Mouse (Mus musculus): ENCODE results near the gene Qars. TPM values are rescaled to one million over a fixed set of nuclear protein-coding genes. Genes with fewer than 3 reads are reported as not detected.

The Qars gene
- polyA plus RNA-seq, 1 experiment = 204 TPM

GRCm38 (mm10) chr9:108521604-108522003, 14.1 kb downstream of the Qars start:
- H3K4me3 ChIP-seq (replicated peaks; ENCODE audit: extremely low read depth, low read depth, low read length) = no peak overlapping the region
- no peak for TF ChIP-seq POLR2A (IDR thresholded peaks at IDR 0.05; ENCODE audit: borderline replicate concordance, extremely low read depth, low read depth, low read length)
- no peak for TF ChIP-seq CTCF (IDR thresholded peaks at IDR 0.05; ENCODE audit: insufficient read depth, low read length)
- peaks cover 8% of the 10 kb centered on the region for H3K4me1 ChIP-seq (ENCODE audit: control insufficient read depth, insufficient read depth, low read length)
- DNase-seq = no peak
- WGBS = 48% methylated on average over 2 of the region's 2 CpGs

GRCm38 (mm10) chr9:108523341-108523740, 15.8 kb downstream of the Qars start:
- Histone ChIP-seq H3K4me3 (replicated peaks; ENCODE audit: extremely low read depth, low read depth, low read length) (no peak overlapping the region), H3K4me1 (ENCODE audit: control insufficient read depth, insufficient read depth, low read length) (peaks cover 8% of the 10 kb centered on the region)
- 95% methylated on average over 4 of the region's 4 CpGs for WGBS
- TF ChIP-seq POLR2A (IDR thresholded peaks at IDR 0.05; ENCODE audit: borderline replicate concordance, extremely low read depth, low read depth, low read length) (no peak), CTCF (IDR thresholded peaks at IDR 0.05; ENCODE audit: insufficient read depth, low read length) (no peak)
- DNase-seq = no peak

- H3K4me3 ChIP-seq (replicated peaks; ENCODE audit: extremely low read depth, low read depth, low read length) = no peak overlapping the region
- 47% methylated on average over 3 of the region's 3 CpGs for WGBS
- DNase-seq = no peak
- no peak for TF ChIP-seq CTCF (IDR thresholded peaks at IDR 0.05; ENCODE audit: insufficient read depth, low read length)
- no peak for TF ChIP-seq POLR2A (IDR thresholded peaks at IDR 0.05; ENCODE audit: borderline replicate concordance, extremely low read depth, low read depth, low read length)
- H3K4me1 ChIP-seq (ENCODE audit: control insufficient read depth, insufficient read depth, low read length) = peaks cover 4% of the 10 kb centered on the region
Measured at GRCm38 (mm10) chr9:108525400-108525799, 17.9 kb downstream of the Qars start.

GRCm38 (mm10) chr9:108530954-108531353, 23.4 kb downstream of the Qars start:
- TF ChIP-seq POLR2A (IDR thresholded peaks at IDR 0.05; ENCODE audit: borderline replicate concordance, extremely low read depth, low read depth, low read length) (no peak), CTCF (IDR thresholded peaks at IDR 0.05; ENCODE audit: insufficient read depth, low read length) (no peak)
- no peaks in the 10 kb centered on the region for H3K4me1 ChIP-seq (ENCODE audit: control insufficient read depth, insufficient read depth, low read length)
- DNase-seq = no peak
- H3K4me3 ChIP-seq (replicated peaks; ENCODE audit: extremely low read depth, low read depth, low read length) = no peak overlapping the region
- WGBS = 77% methylated on average over 1 of the region's 1 CpGs

- Histone ChIP-seq H3K4me3 (replicated peaks; ENCODE audit: extremely low read depth, low read depth, low read length) (no peak overlapping the region), H3K4me1 (ENCODE audit: control insufficient read depth, insufficient read depth, low read length) (no peaks in the 10 kb centered on the region)
- no peak for DNase-seq
- 94% methylated on average over 1 of the region's 1 CpGs for WGBS
- TF ChIP-seq CTCF (IDR thresholded peaks at IDR 0.05; ENCODE audit: insufficient read depth, low read length) (no peak), POLR2A (IDR thresholded peaks at IDR 0.05; ENCODE audit: borderline replicate concordance, extremely low read depth, low read depth, low read length) (no peak)
Measured at GRCm38 (mm10) chr9:108531496-108531895, 24.0 kb downstream of the Qars start.

GRCm38 (mm10) chr9:108540846-108541245, 33.3 kb downstream of the Qars start:
- Histone ChIP-seq H3K4me3 (replicated peaks; ENCODE audit: extremely low read depth, low read depth, low read length) (no peak overlapping the region), H3K4me1 (ENCODE audit: control insufficient read depth, insufficient read depth, low read length) (no peaks in the 10 kb centered on the region)
- DNase-seq = no peak
- TF ChIP-seq POLR2A (IDR thresholded peaks at IDR 0.05; ENCODE audit: borderline replicate concordance, extremely low read depth, low read depth, low read length) (no peak), CTCF (IDR thresholded peaks at IDR 0.05; ENCODE audit: insufficient read depth, low read length) (no peak)

GRCm38 (mm10) chr9:108545986-108546385, 38.5 kb downstream of the Qars start:
- Histone ChIP-seq H3K4me3 (replicated peaks; ENCODE audit: extremely low read depth, low read depth, low read length) (no peak overlapping the region), H3K4me1 (ENCODE audit: control insufficient read depth, insufficient read depth, low read length) (no peaks in the 10 kb centered on the region)
- WGBS = 91% methylated on average over 3 of the region's 3 CpGs
- no peak for DNase-seq
- TF ChIP-seq CTCF (IDR thresholded peaks at IDR 0.05; ENCODE audit: insufficient read depth, low read length) (no peak), POLR2A (IDR thresholded peaks at IDR 0.05; ENCODE audit: borderline replicate concordance, extremely low read depth, low read depth, low read length) (no peak)

GRCm38 (mm10) chr9:108546875-108547274, 39.4 kb downstream of the Qars start:
- DNase-seq = no peak
- TF ChIP-seq POLR2A (IDR thresholded peaks at IDR 0.05; ENCODE audit: borderline replicate concordance, extremely low read depth, low read depth, low read length) (no peak), CTCF (IDR thresholded peaks at IDR 0.05; ENCODE audit: insufficient read depth, low read length) (no peak)
- no peak overlapping the region for H3K4me3 ChIP-seq (replicated peaks; ENCODE audit: extremely low read depth, low read depth, low read length)
- 88% methylated on average over 1 of the region's 1 CpGs for WGBS
- H3K4me1 ChIP-seq (ENCODE audit: control insufficient read depth, insufficient read depth, low read length) = no peaks in the 10 kb centered on the region

GRCm38 (mm10) chr9:108559169-108559568, 51.7 kb downstream of the Qars start:
- TF ChIP-seq POLR2A (IDR thresholded peaks at IDR 0.05; ENCODE audit: borderline replicate concordance, extremely low read depth, low read depth, low read length) (no peak), CTCF (IDR thresholded peaks at IDR 0.05; ENCODE audit: insufficient read depth, low read length) (no peak)
- peaks cover 2% of the 10 kb centered on the region; the same call in 1 of the 2 replicates for H3K4me1 ChIP-seq (ENCODE audit: control insufficient read depth, insufficient read depth, low read length)
- no peak for DNase-seq
- no peak overlapping the region for H3K4me3 ChIP-seq (replicated peaks; ENCODE audit: extremely low read depth, low read depth, low read length)
- WGBS = 88% methylated on average over 4 of the region's 4 CpGs

- DNase-seq = peak; percentile 95
- Histone ChIP-seq H3K4me1 (ENCODE audit: control insufficient read depth, insufficient read depth, low read length) (peaks cover 2% of the 10 kb centered on the region; the same call in 1 of the 2 replicates), H3K4me3 (replicated peaks; ENCODE audit: extremely low read depth, low read depth, low read length) (peak within 1 kb of the TSS; percentile 78)
- no peak for TF ChIP-seq CTCF (IDR thresholded peaks at IDR 0.05; ENCODE audit: insufficient read depth, low read length)
- peak; percentile 89; the same call in 1 of the 2 replicates for TF ChIP-seq POLR2A (IDR thresholded peaks at IDR 0.05; ENCODE audit: borderline replicate concordance, extremely low read depth, low read depth, low read length)
- WGBS = under 1% methylated on average over 53 of the region's 53 CpGs
Measured at GRCm38 (mm10) chr9:108560227-108560841, 52.8 kb downstream of the Qars start, which contains the start of gene Impdh2. Gene Impdh2 (plus strand): TSS chr9:108560286.
